Mouse (Mus musculus) olfactory bulb, adult 2 months (tissue): Measurements from ENCODE around the gene Lix1l.

ENCODE experiments used
- CTCF ChIP-seq: fragments of 200-500 bp; IDR thresholded peaks from 2 replicates; pipeline ENCODE4 v1.5.1; 2012; ENCODE audit warnings: low read depth, mild to moderate bottlenecking, low read length, moderate library complexity; ENCODE audit not compliant: insufficient read depth
- POLR2A ChIP-seq: fragments of 200-500 bp; IDR thresholded peaks from 2 replicates; pipeline ENCODE4 v1.6.1; 2012; ENCODE audit warnings: mild to moderate bottlenecking, low read depth, low read length, moderate library complexity; ENCODE audit not compliant: insufficient read depth

DNA sequence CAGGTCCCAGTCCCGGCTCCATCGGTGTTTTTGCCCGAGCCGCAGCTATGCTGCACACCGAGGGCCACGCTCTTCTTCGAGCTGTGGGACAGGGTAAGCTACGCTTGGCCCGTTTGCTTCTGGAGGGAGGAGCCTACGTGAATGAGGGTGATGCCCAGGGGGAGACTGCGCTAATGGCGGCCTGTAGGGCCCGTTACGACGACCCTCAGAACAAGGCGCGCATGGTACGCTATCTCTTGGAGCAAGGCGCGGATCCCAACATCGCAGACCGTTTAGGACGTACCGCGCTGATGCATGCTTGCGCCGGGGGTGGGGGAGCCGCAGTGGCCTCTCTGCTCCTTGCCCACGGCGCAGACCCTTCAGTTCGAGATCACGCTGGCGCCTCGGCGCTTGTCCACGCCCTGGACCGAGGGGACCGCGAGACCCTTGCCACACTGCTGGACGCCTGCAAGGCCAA lies 3.5 kb upstream of the Lix1l start:
- no peak for TF ChIP-seq CTCF
- TF ChIP-seq POLR2A: peak; percentile 17; the same call in 1 of the 2 replicates
